Mouse (Mus musculus) liver, embryonic 14.5 days (tissue): ENCODE measurements at regions not wholly inside any gene's neighbourhood (a gene's known extent, or its start where the extent isn't known, plus 50 kb on each side); places are given as distances from the start of the nearest gene placed in this dataset.
"Not testable (repeated sequence)": the region's sequence is repeated elsewhere in the genome, so short reads cannot be mapped to it uniquely, and the experiment has no call there.

Source experiments
- ATAC-seq: fragments of 200-750 bp; cut with Nextera tagmentation; 2 replicates; pipeline ENCODE4 v1.8.0; 2017; ENCODE audit warnings: moderate number of reproducible peaks, mild to moderate bottlenecking, moderate library complexity; ENCODE audit not compliant: insufficient read depth
- DNase-seq, 3 experiments: peaks; one replicate each; pipeline ENCODE4 v3.0.0-alpha.2; 2012 to 2013; ENCODE audit warnings: low read depth in 3 of 3, low spot score in 3 of 3
- H3K27ac ChIP-seq: fragments of 300-500 bp; sonication (generic); 2 replicates; pipeline ENCODE4 v1.5.1; 2014; ENCODE audit warnings: moderate library complexity, mild to moderate bottlenecking, control low read depth, inconsistent platforms
- H3K27me3 ChIP-seq: fragments of 300-500 bp; sonication (generic); 2 replicates; pipeline ENCODE4 v1.6.1; 2014; ENCODE audit warnings: mild to moderate bottlenecking, low read length, moderate library complexity; ENCODE audit not compliant: control insufficient read depth, insufficient read depth
- H3K36me3 ChIP-seq: fragments of 300-500 bp; sonication (generic); replicated peaks from 2 replicates; pipeline ENCODE4 v1.6.1; 2014; ENCODE audit warnings: low read depth; ENCODE audit not compliant: control insufficient read depth, insufficient read depth
- H3K4me1 ChIP-seq, 2 experiments: fragments of 200-500 bp in 1 of 2; fragments of 300-500 bp in 1 of 2; sonication (generic) in 1 of 2; replicated peaks; 2 replicates each; pipeline ENCODE4 v1.6.1; 2012 to 2014; ENCODE audit warnings: antibody characterized with exemption in 1 of 2, inconsistent platforms in 1 of 2, low read length in 1 of 2; ENCODE audit not compliant: control insufficient read depth in 2 of 2, insufficient read depth in 2 of 2
- H3K4me2 ChIP-seq: fragments of 300-500 bp; sonication (generic); 2 replicates; pipeline ENCODE4 v1.6.1; 2014; ENCODE audit warnings: low read depth, mild to moderate bottlenecking, control low read depth, moderate library complexity
- H3K4me3 ChIP-seq, 2 experiments: fragments of 200-500 bp in 1 of 2; fragments of 300-500 bp in 1 of 2; sonication (generic) in 1 of 2; 2 replicates each; pipeline ENCODE4 v1.5.1; 2012 to 2014; ENCODE audit warnings: low read depth in 2 of 2, low read length in 2 of 2, mild to moderate bottlenecking in 2 of 2, control low read depth in 1 of 2, inconsistent platforms in 1 of 2, moderate library complexity in 1 of 2; ENCODE audit not compliant: insufficient read depth in 1 of 2
- H3K9ac ChIP-seq: fragments of 300-500 bp; sonication (generic); replicated peaks from 2 replicates; pipeline ENCODE4 v1.6.1; 2014; ENCODE audit warnings: mild to moderate bottlenecking, control low read depth, moderate library complexity
- H3K9me3 ChIP-seq: fragments of 300-500 bp; sonication (generic); 2 replicates; pipeline ENCODE4 v1.6.1; 2016; ENCODE audit warnings: low read length, mixed read lengths; ENCODE audit not compliant: control insufficient read depth
- CTCF ChIP-seq: IDR thresholded peaks from 2 replicates; pipeline ENCODE4 v1.5.1; 2016; ENCODE audit warnings: antibody characterized with exemption, low read depth, control low read depth
- EP300 ChIP-seq: IDR thresholded peaks from 2 replicates; pipeline ENCODE4 v1.6.1; 2016; ENCODE audit warnings: antibody characterized with exemption, low read depth
- WGBS: fragments of 180-500 bp; shearing (Covaris S2); extraction: QIAGEN DNeasy Blood & Tissue Kit; methylation state at CpG from one replicate; pipeline ENCODE4 v1.1.7; 2014; ENCODE audit not compliant: insufficient replicate concordance; 5-methylcytosine and 5-hydroxymethylcytosine counted together

GRCm38 (mm10) chr9:86119370-86119769 is 277.2 kb downstream of the Tpbg start:
- H3K27me3 ChIP-seq, result no peaks in the 10 kb centered on the region
- no peak overlapping the region for H3K4me3 ChIP-seq
- H3K4me1 ChIP-seq, result no peaks in the 10 kb centered on the region
- H3K4me2 ChIP-seq, result no peak overlapping the region
- H3K9ac ChIP-seq, result no peak overlapping the region
- H3K27ac ChIP-seq, result no peak overlapping the region
- 71% methylated on average over 3 of the region's 3 CpGs for WGBS
- H3K36me3 ChIP-seq, result no peaks in the 10 kb centered on the region
- ATAC-seq, result no peak
- DNase-seq, result no peak
- no peaks in the 10 kb centered on the region for H3K9me3 ChIP-seq
- no peak for TF ChIP-seq EP300
- TF ChIP-seq CTCF, result no peak

DNA sequence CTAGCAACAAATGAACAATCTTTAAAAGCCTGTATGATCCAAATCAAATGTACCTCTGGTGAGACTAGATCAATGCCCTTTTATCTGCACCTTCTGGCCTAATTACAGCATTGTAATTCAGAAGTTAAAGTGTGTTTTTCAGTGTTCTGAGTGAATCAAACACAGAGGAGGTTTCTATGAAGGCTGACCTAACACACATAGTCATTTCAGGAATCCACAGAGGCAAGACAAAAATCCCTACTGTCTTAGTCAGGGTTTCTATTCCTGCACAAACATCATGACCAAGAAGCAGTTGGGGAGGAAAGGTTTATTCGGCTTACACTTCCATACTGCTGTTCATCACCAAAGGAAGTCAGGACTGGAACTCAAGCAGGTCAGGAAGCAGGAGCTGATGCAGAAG is 293.4 kb downstream of the Tpbg start:
- H3K9ac ChIP-seq, H3K27me3 ChIP-seq, H3K9me3 ChIP-seq, H3K36me3 ChIP-seq, H3K27ac ChIP-seq, ATAC-seq, H3K4me3 ChIP-seq, DNase-seq, H3K4me1 ChIP-seq, H3K4me2 ChIP-seq: not testable (repeated sequence)
- WGBS, result 31% methylated on average over 1 of the region's 1 CpGs

- Histone ChIP-seq H3K27me3 (no peaks in the 10 kb centered on the region), H3K36me3 (no peaks in the 10 kb centered on the region), H3K9me3 (no peaks in the 10 kb centered on the region), H3K9ac (no peak overlapping the region), H3K4me3 (no peak overlapping the region), H3K4me2 (no peak overlapping the region), H3K27ac (no peak overlapping the region), H3K4me1 (no peaks in the 10 kb centered on the region)
- 63% methylated on average over 4 of the region's 4 CpGs for WGBS
- no peak for TF ChIP-seq EP300
- no peak for TF ChIP-seq CTCF
- ATAC-seq, result no peak
- DNase-seq, result no peak
Measured at GRCm38 (mm10) chr9:86145903-86146302, 303.7 kb downstream of the Tpbg start.

DNA sequence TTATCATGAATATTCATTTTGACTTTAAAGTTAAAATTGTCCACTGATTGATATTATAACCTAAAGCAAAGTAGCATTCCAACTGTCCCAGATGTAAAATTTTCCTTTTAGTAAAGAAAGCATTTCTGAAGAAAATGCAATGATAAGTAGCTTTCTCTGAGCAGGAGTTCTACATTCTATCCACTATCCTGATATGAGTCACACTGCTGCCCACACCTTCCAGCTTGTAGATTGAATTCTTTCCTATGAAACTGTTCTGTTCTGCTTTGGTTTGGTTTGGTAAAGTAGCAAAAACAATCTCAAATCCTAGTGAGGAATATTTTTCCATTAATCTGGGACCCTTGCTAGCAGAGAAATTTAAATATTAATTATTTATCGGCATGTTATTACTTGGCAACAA is 304.4 kb downstream of the Ube2cbp start:
- Histone ChIP-seq H3K27ac (no peak overlapping the region), H3K27me3 (no peaks in the 10 kb centered on the region), H3K9ac (no peak overlapping the region), H3K4me1 (no peaks in the 10 kb centered on the region), H3K4me2 (no peak overlapping the region), H3K36me3 (no peaks in the 10 kb centered on the region), H3K9me3 (no peaks in the 10 kb centered on the region), H3K4me3 (no peak overlapping the region)
- DNase-seq (no peak), ATAC-seq (no peak)
- WGBS, result 76% methylated on average over 1 of the region's 1 CpGs
- TF ChIP-seq EP300, result no peak
- TF ChIP-seq CTCF, result no peak

- 51% methylated on average over 3 of the region's 3 CpGs for WGBS
- Histone ChIP-seq H3K27ac (no peak overlapping the region), H3K4me1 (no peaks in the 10 kb centered on the region), H3K4me2 (no peak overlapping the region), H3K36me3 (no peaks in the 10 kb centered on the region), H3K9ac (no peak overlapping the region), H3K27me3 (no peaks in the 10 kb centered on the region), H3K9me3 (no peaks in the 10 kb centered on the region), H3K4me3 (no peak overlapping the region)
- DNase-seq (no peak), ATAC-seq (no peak)
- no peak for TF ChIP-seq EP300
- TF ChIP-seq CTCF, result no peak
Measured at GRCm38 (mm10) chr9:86166362-86167067, 298.2 kb downstream of the Ube2cbp start.
